Mouse (Mus musculus) thymus, postnatal 10 days (tissue): Measurements from ENCODE around the gene Pdxdc1.
A peak's percentile ranks its signal among the peaks of the same experiment; 100 is the strongest.
"Not testable (repeated sequence)": the region's sequence is repeated elsewhere in the genome, so short reads cannot be mapped to it uniquely, and the experiment has no call there.

Source experiments
- DNase-seq, 2 experiments: peaks; one replicate each; pipeline ENCODE4 v3.0.0; 2021; ENCODE audit warnings: low spot score in 2 of 2

Pdxdc1 gene

GRCm38 (mm10) chr16:13902888-13903483 is at the start of gene Pdxdc1, which contains the start of gene Mpv17l:
Pdxdc1 (minus strand) TSS chr16:13903131.
Mpv17l (plus strand) TSS chr16:13903161.
- DNase-seq = peak; percentile 94 to 96

- DNase-seq = no peak
Observed at GRCm38 (mm10) chr16:13951245-13951644, 48.3 kb upstream of the Pdxdc1 start.

GRCm38 (mm10) chr16:13946306-13946705 is 43.4 kb upstream of the Pdxdc1 start:
- no peak for DNase-seq

GRCm38 (mm10) chr16:13945153-13945552 is 42.2 kb upstream of the Pdxdc1 start:
- no peak for DNase-seq

GRCm38 (mm10) chr16:13944752-13945151 is 41.8 kb upstream of the Pdxdc1 start:
- no peak for DNase-seq

GRCm38 (mm10) chr16:13944178-13944577 is 41.2 kb upstream of the Pdxdc1 start:
- DNase-seq = no peak

GRCm38 (mm10) chr16:13940847-13941395 is 38.0 kb upstream of the Pdxdc1 start:
- DNase-seq = no peak

GRCm38 (mm10) chr16:13940139-13940846 is 37.4 kb upstream of the Pdxdc1 start:
- DNase-seq = no peak

GRCm38 (mm10) chr16:13927456-13928075 is 24.6 kb upstream of the Pdxdc1 start:
- no peak for DNase-seq

- not testable (repeated sequence) for DNase-seq
Observed at GRCm38 (mm10) chr16:13922966-13923365, 20.0 kb upstream of the Pdxdc1 start.

GRCm38 (mm10) chr16:13922499-13922898 is 19.6 kb upstream of the Pdxdc1 start:
- DNase-seq = not testable (repeated sequence)

- DNase-seq = no peak
Observed at GRCm38 (mm10) chr16:13921781-13922180, 18.9 kb upstream of the Pdxdc1 start.

GRCm38 (mm10) chr16:13921063-13921462 is 18.1 kb upstream of the Pdxdc1 start:
- no peak for DNase-seq

- no peak for DNase-seq
Observed at GRCm38 (mm10) chr16:13920093-13920492, 17.2 kb upstream of the Pdxdc1 start.

- no peak for DNase-seq
Observed at GRCm38 (mm10) chr16:13907297-13907696, 4.4 kb upstream of the Pdxdc1 start.

GRCm38 (mm10) chr16:13903488-13903887 is 557 bp upstream of the Pdxdc1 start:
- peak in 1 of 2 experiments; percentile 63 for DNase-seq

- peak in 1 of 2 experiments; percentile 35 for DNase-seq
Observed at GRCm38 (mm10) chr16:13902397-13902831, 517 bp downstream of the Pdxdc1 start.

GRCm38 (mm10) chr16:13898981-13899380 is 4.0 kb downstream of the Pdxdc1 start:
- no peak for DNase-seq

- DNase-seq = no peak
Observed at GRCm38 (mm10) chr16:13896357-13896756, 6.6 kb downstream of the Pdxdc1 start.

- DNase-seq = no peak
Observed at GRCm38 (mm10) chr16:13895740-13896139, 7.2 kb downstream of the Pdxdc1 start.

GRCm38 (mm10) chr16:13894097-13894496 is 8.8 kb downstream of the Pdxdc1 start:
- DNase-seq = no peak

- no peak for DNase-seq
Observed at GRCm38 (mm10) chr16:13892850-13893249, 10.1 kb downstream of the Pdxdc1 start.
